Mouse (Mus musculus) B cell, adult 62 days (primary cell): ENCODE results near the gene Lurap1l. TPM values are rescaled to one million over a fixed set of nuclear protein-coding genes. Genes with fewer than 3 reads are reported as not detected.

Experiments
- total RNA-seq: library from RNA; stranded (reverse); gene quantifications from 4 replicates; pipeline ENCODE4 v1.2.4, GENCODE M21; 2023

Lurap1l gene
- total RNA-seq, result not detected in 4 replicates

GRCm38 (mm10) chr4:80910481-80910870 lies at the start of gene Lurap1l:
Gene Lurap1l (plus strand): TSS chr4:80910646.

Other genes with a start within 250 kb of the Lurap1l start
- not detected in 4 replicates for gene Tyrp1, start 76.5 kb upstream of the Lurap1l start, total RNA-seq